Mouse (Mus musculus) retina, postnatal 1 day (tissue): ENCODE measurements at regions not wholly inside any gene's neighbourhood (a gene's known extent, or its start where the extent isn't known, plus 50 kb on each side); places are given as distances from the start of the nearest gene placed in this dataset.

Experiments used
- DNase-seq: peaks from one replicate; pipeline ENCODE4 v3.0.0-alpha.2; 2012

GRCm38 (mm10) chr8:34449391-34450044 lies 338.0 kb upstream of the Gm10131 start:
- no peak for DNase-seq

- no peak for DNase-seq
Measured at GRCm38 (mm10) chr8:34447880-34448830, 336.6 kb upstream of the Gm10131 start.

GRCm38 (mm10) chr8:34442688-34443087 lies 331.2 kb upstream of the Gm10131 start:
- peak; percentile 14 for DNase-seq

GRCm38 (mm10) chr8:34441756-34442155 lies 330.2 kb upstream of the Gm10131 start:
- peak; percentile 72 for DNase-seq

GRCm38 (mm10) chr8:34440771-34441170 lies 329.2 kb upstream of the Gm10131 start:
- no peak for DNase-seq

DNA sequence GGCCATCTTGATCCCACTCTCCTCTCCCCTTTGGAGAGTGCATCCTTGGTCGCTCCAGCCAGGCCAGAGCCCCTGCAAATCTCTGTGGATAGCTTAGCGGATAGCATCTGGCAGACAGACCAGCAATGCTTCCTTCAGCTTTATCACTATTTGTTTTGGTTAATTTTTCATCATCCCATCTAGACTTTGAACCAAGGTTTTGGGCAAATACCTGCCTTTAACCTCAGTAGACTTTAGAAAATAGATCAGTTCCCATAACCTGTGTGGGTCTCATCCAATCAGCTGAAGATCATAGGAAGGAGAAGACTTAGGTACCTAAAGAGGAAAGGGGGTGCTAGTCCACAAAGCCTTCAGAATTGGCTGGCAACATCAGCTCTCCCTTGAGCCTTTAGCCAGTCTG lies 327.2 kb upstream of the Gm10131 start:
- no peak for DNase-seq

- DNase-seq: no peak
Measured at GRCm38 (mm10) chr8:34431985-34432384, 320.4 kb upstream of the Gm10131 start.

DNA sequence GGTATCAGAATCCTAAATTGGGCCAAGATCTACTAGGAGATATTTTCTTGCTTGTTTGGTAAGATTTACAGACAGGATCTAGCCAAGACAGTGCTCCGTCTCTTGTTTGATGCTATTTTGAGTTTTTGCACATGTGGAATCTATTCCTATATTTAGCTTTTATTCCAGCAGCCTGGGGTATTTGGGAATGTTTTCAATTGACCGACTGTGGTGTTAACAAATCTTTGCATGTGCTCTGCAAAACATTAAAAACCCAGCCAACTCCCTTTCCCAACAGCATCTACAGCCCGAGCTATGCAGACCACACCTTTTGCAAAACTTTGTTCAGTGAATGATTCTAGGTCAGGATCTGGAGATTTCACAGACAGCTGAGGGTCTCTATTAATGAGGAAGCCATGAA lies 317.7 kb upstream of the Gm10131 start:
- DNase-seq: no peak

DNA sequence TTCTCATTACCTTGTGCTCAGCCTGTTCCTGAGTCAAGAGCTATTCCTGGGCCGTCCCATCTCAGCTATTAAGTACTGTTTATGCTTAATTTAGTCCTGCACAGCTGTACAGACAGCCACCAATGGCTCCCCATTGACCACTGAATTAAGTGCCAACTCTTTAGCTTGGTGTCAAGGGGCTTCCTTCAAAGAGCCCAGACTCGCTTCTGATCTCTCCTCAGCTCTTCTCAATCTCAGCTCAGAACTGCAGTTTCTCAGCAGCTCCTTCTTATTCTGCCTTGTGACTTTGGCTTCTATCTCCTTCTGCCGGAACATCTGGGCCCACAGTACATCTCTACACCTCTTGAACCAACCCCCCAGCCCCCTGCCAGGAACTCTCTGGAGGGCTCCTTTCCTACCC lies 290.0 kb upstream of the Gm10131 start:
- DNase-seq: no peak

DNA sequence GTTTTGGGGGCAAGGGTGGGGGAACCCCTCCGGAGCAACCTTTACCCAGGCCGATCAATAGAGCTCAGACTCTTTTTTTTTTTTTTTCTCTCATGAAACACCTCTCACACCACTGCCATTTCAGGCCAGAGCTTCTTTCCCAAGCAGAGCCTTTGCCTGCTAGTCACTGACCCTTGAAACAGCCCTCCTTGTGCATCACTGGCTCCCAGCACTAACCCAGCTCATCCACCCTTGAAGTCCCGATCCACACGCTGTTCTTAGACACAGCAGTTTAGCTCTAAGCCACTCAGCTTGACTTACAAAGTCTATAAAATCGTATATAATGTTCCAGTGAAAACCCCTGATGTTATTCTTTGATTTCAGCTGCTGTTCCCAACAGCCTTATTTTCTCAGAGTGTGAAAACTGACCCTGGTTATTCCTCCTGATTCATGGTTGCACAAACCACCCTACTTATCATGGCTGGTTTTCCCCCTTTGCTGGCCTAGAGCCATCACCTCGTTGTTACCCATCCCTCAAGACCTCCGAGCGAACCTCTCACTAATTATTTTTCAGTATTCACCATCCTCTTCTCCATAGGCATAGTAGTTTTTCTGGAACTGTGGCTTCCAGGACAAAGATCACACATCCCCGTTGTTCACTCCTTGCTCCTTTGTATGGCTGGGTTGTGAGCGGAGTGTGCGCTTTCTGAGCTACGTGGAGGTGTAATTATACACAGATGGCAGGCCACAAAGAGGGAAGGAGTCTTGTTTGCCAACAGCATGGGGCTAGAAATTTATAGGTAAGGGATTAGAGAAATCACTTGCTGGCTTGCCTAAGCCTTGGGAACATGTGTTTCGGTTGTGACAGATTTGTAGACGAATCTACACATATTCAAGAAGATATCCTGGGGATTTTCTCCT lies 287.6 kb upstream of the Gm10131 start:
- peak; percentile 30 for DNase-seq

DNA sequence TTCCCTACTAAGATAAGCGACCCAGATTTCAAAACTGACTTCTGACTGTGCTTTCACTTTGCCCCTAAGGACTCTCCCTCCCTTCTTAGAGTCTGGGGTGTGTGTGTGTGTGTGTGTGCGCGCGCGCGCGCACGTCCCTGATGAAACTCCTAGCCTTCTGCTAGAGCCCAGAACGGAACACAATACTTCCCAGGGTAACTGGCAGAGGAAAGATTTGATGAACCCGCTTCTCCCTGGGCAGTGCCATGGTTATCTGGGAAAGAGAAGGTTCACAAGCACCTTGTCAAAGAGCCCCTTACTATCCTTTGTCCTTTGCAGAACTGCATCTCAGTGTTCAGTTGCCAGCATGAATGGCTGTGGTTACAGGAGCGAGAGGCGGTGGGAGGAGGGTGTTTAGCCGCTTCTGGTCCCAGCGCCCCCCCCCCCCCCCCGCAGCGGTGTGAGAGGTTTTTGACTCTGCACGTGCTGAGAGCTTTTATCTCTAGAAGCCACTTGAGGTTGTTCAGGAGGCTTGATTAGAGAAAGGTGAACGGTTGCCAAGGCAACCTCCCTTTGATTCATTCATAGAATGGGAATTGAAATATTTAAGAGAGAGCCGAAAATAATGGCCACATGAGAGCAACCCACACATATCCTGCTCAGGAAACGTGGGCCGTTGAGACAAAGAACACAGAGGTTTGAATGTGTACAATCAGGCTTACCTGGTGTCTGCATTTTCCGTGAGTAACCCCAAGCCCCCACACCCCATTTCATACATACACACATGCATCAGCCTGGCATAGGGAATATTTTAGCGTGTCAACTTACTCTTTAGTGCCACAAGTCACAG lies 286.3 kb upstream of the Gm10131 start:
- peak; percentile 47 for DNase-seq

DNA sequence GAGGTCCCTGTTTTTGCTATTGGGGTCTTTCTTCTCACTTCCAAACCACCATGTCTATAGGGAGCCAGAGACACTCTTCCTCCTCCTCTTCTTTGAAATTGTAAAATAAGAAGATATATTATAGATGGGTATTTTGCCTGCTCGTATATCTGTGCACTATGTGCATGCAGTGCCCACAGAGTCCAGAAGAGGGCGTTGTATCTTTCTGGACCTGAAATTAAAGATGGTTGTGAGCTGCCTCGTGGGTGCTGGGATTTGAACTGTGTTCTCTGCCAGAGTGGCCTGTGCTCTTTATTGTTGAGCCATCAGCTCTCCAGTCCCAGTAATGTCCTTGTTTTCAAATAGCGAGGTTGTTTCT lies 285.7 kb upstream of the Gm10131 start:
- no peak for DNase-seq

DNA sequence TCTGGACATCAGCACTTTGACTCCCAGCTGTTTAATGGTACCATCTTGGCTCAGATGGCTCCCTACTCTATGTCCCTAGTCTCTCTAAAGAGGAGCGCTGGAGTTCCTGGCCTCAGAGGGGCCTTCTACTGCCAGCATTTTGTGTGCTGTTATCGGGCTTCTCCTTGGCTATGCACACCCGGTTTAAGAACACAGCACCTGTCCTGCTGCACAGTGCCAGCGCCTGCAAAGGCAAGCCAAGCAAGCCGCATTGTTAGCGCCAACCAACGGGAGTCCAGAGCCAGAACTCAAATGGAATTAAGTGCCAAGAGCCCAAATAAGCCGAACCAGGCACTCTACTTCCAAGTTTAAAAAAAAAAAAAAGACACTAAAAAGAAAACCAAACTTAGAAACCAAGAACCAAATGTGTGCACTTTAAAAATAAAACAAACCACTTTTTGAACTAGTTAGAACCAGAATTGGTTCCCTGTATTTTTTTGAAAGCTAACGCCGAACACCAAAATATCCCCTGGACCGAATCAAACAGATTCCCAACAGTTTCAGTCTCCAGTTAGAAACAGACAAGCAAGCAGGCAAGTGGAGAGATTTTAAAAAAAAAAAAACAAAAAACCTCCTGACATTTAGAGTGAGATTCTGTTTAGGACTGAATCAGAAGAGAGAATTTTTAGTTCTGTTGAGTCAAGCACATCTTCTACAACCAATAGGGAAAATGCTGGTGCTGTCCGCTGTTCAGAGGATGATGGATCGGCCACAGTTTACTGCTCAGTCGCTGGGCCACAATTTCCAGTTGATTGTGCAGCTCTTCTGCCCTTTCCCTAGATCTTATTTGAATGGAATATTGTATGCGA lies 281.7 kb upstream of the Gm10131 start:
- DNase-seq: no peak

GRCm38 (mm10) chr8:34392208-34392980 lies 280.9 kb upstream of the Gm10131 start:
- no peak for DNase-seq

- peak; percentile 27 for DNase-seq
Measured at GRCm38 (mm10) chr8:34385806-34386439, 274.4 kb upstream of the Gm10131 start.

DNA sequence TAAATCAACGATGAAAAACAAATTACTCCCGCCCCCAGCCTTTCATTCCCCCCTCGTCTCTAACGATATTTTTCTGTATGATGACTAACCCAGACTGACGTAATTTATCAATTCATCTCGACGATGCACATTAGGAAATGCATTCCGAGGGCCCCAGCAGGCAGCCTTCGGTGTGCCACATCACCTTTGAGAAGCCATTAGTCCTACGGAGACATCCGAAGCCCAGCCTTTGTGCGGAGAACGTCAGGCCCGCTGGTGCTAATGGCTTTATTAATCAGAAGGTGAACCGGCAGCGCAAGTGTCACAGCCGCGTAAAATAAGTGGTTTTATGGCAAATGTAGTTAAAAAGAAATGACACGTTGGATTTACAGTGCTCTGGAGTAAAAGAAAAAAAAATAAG lies 269.1 kb upstream of the Gm10131 start:
- no peak for DNase-seq

DNA sequence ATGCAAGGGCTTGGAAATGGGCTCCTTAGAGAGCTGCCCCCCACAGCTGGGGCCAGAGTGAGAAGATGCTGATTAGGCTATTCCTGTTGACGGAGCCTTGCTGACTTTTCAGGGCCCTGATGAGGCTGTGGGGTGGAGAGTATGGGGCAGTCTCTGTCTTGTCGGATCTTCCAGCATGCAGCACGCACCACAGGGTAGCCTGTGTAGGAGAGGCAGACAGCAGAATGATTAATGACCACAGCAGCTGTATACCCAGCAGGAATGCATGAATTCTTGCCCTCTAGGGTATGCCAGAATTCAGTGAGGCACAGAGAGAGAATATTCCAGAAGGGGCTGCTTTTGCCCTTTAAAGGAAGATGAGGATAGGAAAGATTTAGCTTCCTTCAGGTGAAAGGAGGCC lies 265.6 kb upstream of the Gm10131 start:
- peak; percentile 12 for DNase-seq

- DNase-seq: no peak
Measured at GRCm38 (mm10) chr8:34374242-34374641, 262.7 kb upstream of the Gm10131 start.

DNA sequence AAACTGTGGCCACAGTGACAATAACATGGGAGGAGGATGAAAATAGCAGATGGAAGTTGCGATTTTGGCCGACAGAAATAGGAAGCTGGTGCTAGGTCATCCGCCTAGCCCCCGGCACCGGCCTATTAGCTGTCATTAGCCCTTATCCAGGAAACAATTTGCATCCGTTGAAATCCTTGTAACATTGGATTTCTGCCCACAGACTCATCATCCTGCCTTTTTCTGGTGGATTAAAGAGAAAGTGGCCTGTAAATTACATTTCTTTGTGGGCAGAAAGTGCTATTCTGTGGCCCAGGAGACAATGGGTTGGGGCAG lies 261.1 kb upstream of the Gm10131 start:
- DNase-seq: no peak

- no peak for DNase-seq
Measured at GRCm38 (mm10) chr8:34371973-34372665, 260.6 kb upstream of the Gm10131 start.
